Mouse (Mus musculus): ENCODE results near the gene Plekhg5. TPM values are rescaled to one million over a fixed set of nuclear protein-coding genes. Genes with fewer than 3 reads are reported as not detected.
A peak's percentile ranks its signal among the peaks of the same experiment; 100 is the strongest.

Plekhg5 gene
- polyA plus RNA-seq, 1 experiment from 2014 or later = 10.0 TPM

GRCm38 (mm10) chr4:152126026-152126920 lies 54.0 kb downstream of the Plekhg5 start:
- H3K9ac ChIP-seq = no peak overlapping the region
- H3K4me2 ChIP-seq (replicated peaks) = peak overlapping the region; percentile 47
- H3K27ac ChIP-seq = no peak overlapping the region
- H3K9me3 ChIP-seq (ENCODE audit: control insufficient read depth, low read length) = no peaks in the 10 kb centered on the region
- peak overlapping the region; percentile 20 for H3K4me3 ChIP-seq (replicated peaks; ENCODE audit: low read length)
- ATAC-seq (ENCODE audit: low FRiP score) (no peak), DNase-seq (ENCODE audit: low spot score) (no peak)
- WGBS = 2% methylated on average over 65 of the region's 65 CpGs
- H3K36me3 ChIP-seq (replicated peaks; ENCODE audit: control insufficient read depth, insufficient read depth) = no peaks in the 10 kb centered on the region
- H3K4me1 ChIP-seq (replicated peaks; ENCODE audit: control insufficient read depth, insufficient read depth, low read length) = peaks cover 21% of the 10 kb centered on the region
- H3K27me3 ChIP-seq (ENCODE audit: control insufficient read depth, insufficient read depth, low read length) = peaks cover 100% of the 10 kb centered on the region

DNA sequence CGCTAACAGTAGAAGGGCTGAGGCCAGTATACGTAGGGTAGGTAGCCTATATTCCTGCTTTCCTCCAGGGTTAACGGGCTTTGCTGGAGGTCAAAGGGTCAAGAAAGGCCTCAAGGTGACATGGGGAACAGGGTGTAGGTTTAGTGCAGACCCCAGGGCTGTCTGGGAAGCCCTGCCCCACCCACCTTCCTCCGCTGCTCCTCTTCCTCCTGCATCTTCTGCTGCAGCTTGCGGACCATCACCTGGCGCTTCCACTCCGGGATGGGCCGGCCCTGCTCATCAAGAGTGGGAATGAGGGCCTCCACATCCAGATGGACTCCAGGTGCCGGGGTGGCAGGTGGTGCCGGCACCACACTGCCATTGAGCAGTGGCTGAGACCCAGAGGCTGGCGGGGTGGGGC lies 55.6 kb downstream of the Plekhg5 start:
- 80% methylated on average over 11 of the region's 11 CpGs for WGBS
- Histone ChIP-seq H3K36me3 (replicated peaks; ENCODE audit: control insufficient read depth, insufficient read depth) (no peaks in the 10 kb centered on the region), H3K9ac (no peak overlapping the region), H3K4me3 (replicated peaks; ENCODE audit: low read length) (no peak overlapping the region), H3K27me3 (ENCODE audit: control insufficient read depth, insufficient read depth, low read length) (peaks cover 100% of the 10 kb centered on the region), H3K4me2 (replicated peaks) (no peak overlapping the region), H3K9me3 (ENCODE audit: control insufficient read depth, low read length) (no peaks in the 10 kb centered on the region), H3K4me1 (replicated peaks; ENCODE audit: control insufficient read depth, insufficient read depth, low read length) (peaks cover 22% of the 10 kb centered on the region), H3K27ac (no peak overlapping the region)
- ATAC-seq (ENCODE audit: low FRiP score) = no peak
- no peak for DNase-seq (ENCODE audit: low spot score)

GRCm38 (mm10) chr4:152128784-152129183 lies 56.5 kb downstream of the Plekhg5 start:
- no peak for DNase-seq (ENCODE audit: low spot score)
- H3K9me3 ChIP-seq (ENCODE audit: control insufficient read depth, low read length) = no peaks in the 10 kb centered on the region
- no peak overlapping the region for H3K4me3 ChIP-seq (replicated peaks; ENCODE audit: low read length)
- no peak overlapping the region for H3K4me2 ChIP-seq (replicated peaks)
- WGBS = 52% methylated on average over 5 of the region's 5 CpGs
- no peaks in the 10 kb centered on the region for H3K36me3 ChIP-seq (replicated peaks; ENCODE audit: control insufficient read depth, insufficient read depth)
- H3K9ac ChIP-seq = no peak overlapping the region
- H3K4me1 ChIP-seq (replicated peaks; ENCODE audit: control insufficient read depth, insufficient read depth, low read length) = peaks cover 22% of the 10 kb centered on the region
- peaks cover 100% of the 10 kb centered on the region for H3K27me3 ChIP-seq (ENCODE audit: control insufficient read depth, insufficient read depth, low read length)
- ATAC-seq (ENCODE audit: low FRiP score) = no peak
- H3K27ac ChIP-seq = no peak overlapping the region

- no peak for ATAC-seq (ENCODE audit: low FRiP score)
- 22% methylated on average over 13 of the region's 13 CpGs for WGBS
Observed at GRCm38 (mm10) chr4:152129395-152129930, 57.2 kb downstream of the Plekhg5 start.

GRCm38 (mm10) chr4:152130771-152131653 lies 58.7 kb downstream of the Plekhg5 start:
- Histone ChIP-seq H3K36me3 (replicated peaks; ENCODE audit: control insufficient read depth, insufficient read depth) (no peaks in the 10 kb centered on the region), H3K4me3 (replicated peaks; ENCODE audit: low read length) (peak overlapping the region; percentile 26), H3K4me2 (replicated peaks) (peak overlapping the region; percentile 51), H3K27ac (no peak overlapping the region), H3K9ac (peak overlapping the region; percentile 20; the same call in 1 of the 2 replicates), H3K9me3 (ENCODE audit: control insufficient read depth, low read length) (no peaks in the 10 kb centered on the region), H3K27me3 (ENCODE audit: control insufficient read depth, insufficient read depth, low read length) (peaks cover 91% of the 10 kb centered on the region), H3K4me1 (replicated peaks; ENCODE audit: control insufficient read depth, insufficient read depth, low read length) (peaks cover 17% of the 10 kb centered on the region)
- under 1% methylated on average over 82 of the region's 85 CpGs for WGBS
- peak; percentile 66 for ATAC-seq (ENCODE audit: low FRiP score)
- no peak for DNase-seq (ENCODE audit: low spot score)

More at GRCm38 (mm10) chr4:152129395-152129930, 57.2 kb downstream of the Plekhg5 start:
- Histone ChIP-seq H3K27me3 (ENCODE audit: control insufficient read depth, insufficient read depth, low read length) (peaks cover 100% of the 10 kb centered on the region), H3K9me3 (ENCODE audit: control insufficient read depth, low read length) (no peaks in the 10 kb centered on the region), H3K27ac (no peak overlapping the region), H3K36me3 (replicated peaks; ENCODE audit: control insufficient read depth, insufficient read depth) (no peaks in the 10 kb centered on the region), H3K4me2 (replicated peaks) (no peak overlapping the region), H3K9ac (no peak overlapping the region), H3K4me1 (replicated peaks; ENCODE audit: control insufficient read depth, insufficient read depth, low read length) (peaks cover 22% of the 10 kb centered on the region), H3K4me3 (replicated peaks; ENCODE audit: low read length) (no peak overlapping the region)
- no peak for DNase-seq (ENCODE audit: low spot score)

DNA sequence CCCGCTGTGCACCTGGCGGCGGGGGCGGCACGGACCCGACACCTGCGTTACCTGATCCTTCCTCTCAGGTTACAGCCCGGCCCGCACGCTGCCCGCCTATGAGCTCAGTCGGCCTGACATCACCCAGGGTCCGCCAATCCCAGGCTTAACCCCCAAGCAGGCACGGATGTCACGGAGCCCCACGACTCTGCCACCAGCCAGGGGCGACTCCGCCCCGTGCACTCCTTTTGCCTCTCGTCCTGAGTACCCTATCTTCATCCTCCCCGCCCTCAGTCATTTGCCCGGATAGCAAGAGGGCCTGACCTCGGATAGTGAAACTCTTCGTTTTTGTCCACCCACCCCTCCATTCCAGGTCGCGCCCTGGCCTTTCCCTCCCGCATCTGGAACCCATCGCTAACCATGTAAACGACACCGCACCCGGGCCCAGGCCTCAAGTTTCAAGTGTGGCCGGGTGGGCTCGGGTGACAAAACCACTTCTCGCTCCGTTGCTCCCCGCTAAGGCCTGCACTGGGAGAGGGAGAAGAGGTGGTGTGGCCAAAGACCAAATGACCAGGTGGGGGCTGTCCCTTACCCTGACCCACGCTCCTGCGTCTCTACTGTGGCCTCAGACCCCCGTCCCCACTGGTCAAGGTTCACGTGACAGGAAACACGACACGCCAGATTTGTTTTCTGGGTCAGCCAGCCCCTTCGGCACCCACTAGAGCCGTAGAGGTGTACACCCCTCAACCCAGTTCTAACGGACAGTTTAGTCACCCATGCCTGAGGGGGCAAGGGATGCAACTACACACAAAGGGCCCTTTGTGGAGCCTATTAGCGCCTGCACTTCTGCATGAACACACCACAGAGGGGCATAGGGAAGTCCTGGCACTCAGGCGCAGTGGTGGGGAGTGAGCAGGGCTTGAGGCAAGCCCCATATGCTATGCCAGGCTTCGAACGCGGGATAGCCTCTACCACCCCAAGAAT lies 59.8 kb downstream of the Plekhg5 start:
- Histone ChIP-seq H3K4me2 (replicated peaks) (peak overlapping the region; percentile 51; the same call in 1 of the 2 replicates), H3K9me3 (ENCODE audit: control insufficient read depth, low read length) (no peaks in the 10 kb centered on the region), H3K9ac (no peak overlapping the region), H3K36me3 (replicated peaks; ENCODE audit: control insufficient read depth, insufficient read depth) (no peaks in the 10 kb centered on the region), H3K4me1 (replicated peaks; ENCODE audit: control insufficient read depth, insufficient read depth, low read length) (peaks cover 9% of the 10 kb centered on the region; the same call in 1 of the 2 replicates), H3K27me3 (ENCODE audit: control insufficient read depth, insufficient read depth, low read length) (peaks cover 81% of the 10 kb centered on the region), H3K27ac (no peak overlapping the region), H3K4me3 (replicated peaks; ENCODE audit: low read length) (no peak overlapping the region)
- DNase-seq (ENCODE audit: low spot score) (no peak), ATAC-seq (ENCODE audit: low FRiP score) (no peak)
- WGBS = 3% methylated on average over 50 of the region's 50 CpGs

- no peak for DNase-seq (ENCODE audit: low spot score)
- peaks cover 9% of the 10 kb centered on the region; the same call in 1 of the 2 replicates for H3K4me1 ChIP-seq (replicated peaks; ENCODE audit: control insufficient read depth, insufficient read depth, low read length)
- H3K4me3 ChIP-seq (replicated peaks; ENCODE audit: low read length) = no peak overlapping the region
- no peaks in the 10 kb centered on the region for H3K36me3 ChIP-seq (replicated peaks; ENCODE audit: control insufficient read depth, insufficient read depth)
- WGBS = 24% methylated on average over 10 of the region's 10 CpGs
- no peak for ATAC-seq (ENCODE audit: low FRiP score)
- no peaks in the 10 kb centered on the region for H3K9me3 ChIP-seq (ENCODE audit: control insufficient read depth, low read length)
- H3K27me3 ChIP-seq (ENCODE audit: control insufficient read depth, insufficient read depth, low read length) = peaks cover 79% of the 10 kb centered on the region
- H3K27ac ChIP-seq = no peak overlapping the region
- H3K9ac ChIP-seq = no peak overlapping the region
- no peak overlapping the region for H3K4me2 ChIP-seq (replicated peaks)
Observed at GRCm38 (mm10) chr4:152132772-152133169, 60.5 kb downstream of the Plekhg5 start.

GRCm38 (mm10) chr4:152133213-152133612 lies 60.9 kb downstream of the Plekhg5 start:
- no peak overlapping the region for H3K9ac ChIP-seq
- no peak for ATAC-seq (ENCODE audit: low FRiP score)
- no peaks in the 10 kb centered on the region for H3K9me3 ChIP-seq (ENCODE audit: control insufficient read depth, low read length)
- no peak overlapping the region for H3K4me2 ChIP-seq (replicated peaks)
- H3K4me3 ChIP-seq (replicated peaks; ENCODE audit: low read length) = no peak overlapping the region
- H3K4me1 ChIP-seq (replicated peaks; ENCODE audit: control insufficient read depth, insufficient read depth, low read length) = peaks cover 9% of the 10 kb centered on the region; the same call in 1 of the 2 replicates
- WGBS = 51% methylated on average over 5 of the region's 5 CpGs
- H3K36me3 ChIP-seq (replicated peaks; ENCODE audit: control insufficient read depth, insufficient read depth) = no peaks in the 10 kb centered on the region
- DNase-seq (ENCODE audit: low spot score) = no peak
- no peak overlapping the region for H3K27ac ChIP-seq
- peaks cover 78% of the 10 kb centered on the region for H3K27me3 ChIP-seq (ENCODE audit: control insufficient read depth, insufficient read depth, low read length)

Measured in hindbrain, embryonic 14.5 days (tissue).